Mouse (Mus musculus): ENCODE measurements at regions not wholly inside any gene's neighbourhood (a gene's known extent, or its start where the extent isn't known, plus 50 kb on each side); places are given as distances from the start of the nearest gene placed in this dataset.

GRCm38 (mm10) chr8:126662151-126662550, 68.4 kb upstream of the Irf2bp2 start:
- Histone ChIP-seq H3K27me3 (ENCODE audit: low read depth, poor library complexity, severe bottlenecking) (no peaks in the 10 kb centered on the region), H3K9me3 (replicated peaks) (no peaks in the 10 kb centered on the region), H3K4me3 (no peak overlapping the region), H3K27ac (peak overlapping the region; percentile 73), H3K36me3 (no peaks in the 10 kb centered on the region), H3K4me1 (peaks cover 82% of the 10 kb centered on the region)
- 67% methylated on average over 5 of the region's 5 CpGs for WGBS
- no peak for DNase-seq (ENCODE audit: low spot score)

- Histone ChIP-seq H3K9me3 (replicated peaks) (no peaks in the 10 kb centered on the region), H3K4me1 (peaks cover 82% of the 10 kb centered on the region), H3K27ac (peak overlapping the region; percentile 73), H3K36me3 (no peaks in the 10 kb centered on the region), H3K27me3 (ENCODE audit: low read depth, poor library complexity, severe bottlenecking) (no peaks in the 10 kb centered on the region), H3K4me3 (no peak overlapping the region)
- DNase-seq (ENCODE audit: low spot score), result peak; percentile 40
- WGBS, result 59% methylated on average over 14 of the region's 14 CpGs
These were observed 67.8 kb upstream of the Irf2bp2 start for GRCm38 (mm10) chr8:126661511-126662142.

GRCm38 (mm10) chr8:126660658-126661316, 67.0 kb upstream of the Irf2bp2 start:
- Histone ChIP-seq H3K27me3 (ENCODE audit: low read depth, poor library complexity, severe bottlenecking) (no peaks in the 10 kb centered on the region), H3K36me3 (no peaks in the 10 kb centered on the region), H3K9me3 (replicated peaks) (no peaks in the 10 kb centered on the region), H3K4me3 (peak overlapping the region; percentile 29; the same call in 1 of the 2 replicates), H3K27ac (peak overlapping the region; percentile 73), H3K4me1 (peaks cover 73% of the 10 kb centered on the region)
- no peak for DNase-seq (ENCODE audit: low spot score)
- WGBS, result 39% methylated on average over 12 of the region's 12 CpGs

GRCm38 (mm10) chr8:126659691-126660657, 66.2 kb upstream of the Irf2bp2 start:
- H3K27me3 ChIP-seq (ENCODE audit: low read depth, poor library complexity, severe bottlenecking), result no peaks in the 10 kb centered on the region
- WGBS, result 50% methylated on average over 12 of the region's 12 CpGs
- H3K27ac ChIP-seq, result peak overlapping the region; percentile 73
- H3K4me3 ChIP-seq, result no peak overlapping the region
- no peaks in the 10 kb centered on the region for H3K9me3 ChIP-seq (replicated peaks)
- peak; percentile 40 for DNase-seq (ENCODE audit: low spot score)
- H3K4me1 ChIP-seq, result peaks cover 66% of the 10 kb centered on the region
- no peaks in the 10 kb centered on the region for H3K36me3 ChIP-seq

- no peaks in the 10 kb centered on the region for H3K9me3 ChIP-seq (replicated peaks)
- DNase-seq (ENCODE audit: low spot score), result no peak
- H3K4me1 ChIP-seq, result peaks cover 54% of the 10 kb centered on the region
- no peak overlapping the region for H3K27ac ChIP-seq
- H3K27me3 ChIP-seq (ENCODE audit: low read depth, poor library complexity, severe bottlenecking), result no peaks in the 10 kb centered on the region
- no peaks in the 10 kb centered on the region for H3K36me3 ChIP-seq
- no peak overlapping the region for H3K4me3 ChIP-seq
- WGBS, result 43% methylated on average over 6 of the region's 6 CpGs
These were observed 63.8 kb upstream of the Irf2bp2 start for GRCm38 (mm10) chr8:126657546-126657945.

DNA sequence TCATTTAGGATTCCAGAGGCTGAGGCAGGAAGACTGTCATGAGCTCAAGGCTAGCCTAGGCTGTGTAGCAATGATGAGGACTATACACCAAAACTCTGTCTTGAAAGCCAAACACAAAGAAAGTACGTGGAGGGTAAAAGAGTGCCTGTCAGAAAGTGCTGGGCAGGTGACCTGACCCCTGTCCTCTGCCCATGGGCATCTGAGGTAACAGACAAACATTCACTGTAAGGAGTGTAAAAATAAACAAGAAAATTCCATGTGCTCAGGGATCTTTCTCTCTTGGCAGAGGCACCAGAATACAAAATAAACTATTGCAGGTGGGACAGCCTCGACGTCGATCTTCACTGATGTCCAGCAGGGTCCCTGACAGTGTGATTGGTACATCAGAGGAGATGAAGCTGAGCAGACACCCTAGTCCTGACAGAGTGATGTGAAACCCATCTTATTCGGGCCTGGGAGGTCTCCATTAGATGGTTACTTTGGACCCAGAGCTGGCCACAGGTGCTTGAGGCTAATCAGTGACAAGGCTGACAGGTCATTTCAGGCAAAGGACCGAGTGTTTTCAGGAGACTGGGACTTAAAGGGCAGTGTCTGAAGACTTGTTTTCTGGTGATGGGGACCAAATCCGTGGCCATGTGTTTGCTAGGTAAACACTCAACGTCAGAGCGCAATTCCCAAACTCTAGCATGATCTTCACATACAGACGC, 62.9 kb upstream of the Irf2bp2 start:
- 72% methylated on average over 10 of the region's 10 CpGs for WGBS
- no peak for DNase-seq (ENCODE audit: low spot score)
- H3K36me3 ChIP-seq, result no peaks in the 10 kb centered on the region
- H3K4me3 ChIP-seq, result no peak overlapping the region
- no peaks in the 10 kb centered on the region for H3K27me3 ChIP-seq (ENCODE audit: low read depth, poor library complexity, severe bottlenecking)
- no peak overlapping the region for H3K27ac ChIP-seq
- H3K9me3 ChIP-seq (replicated peaks), result no peaks in the 10 kb centered on the region
- peaks cover 45% of the 10 kb centered on the region for H3K4me1 ChIP-seq

GRCm38 (mm10) chr8:126655565-126655964, 61.8 kb upstream of the Irf2bp2 start:
- DNase-seq (ENCODE audit: low spot score), result no peak
- no peaks in the 10 kb centered on the region for H3K27me3 ChIP-seq (ENCODE audit: low read depth, poor library complexity, severe bottlenecking)
- H3K4me3 ChIP-seq, result no peak overlapping the region
- H3K27ac ChIP-seq, result peak overlapping the region; percentile 23; the same call in 1 of the 2 replicates
- WGBS, result 76% methylated on average over 2 of the region's 2 CpGs
- H3K36me3 ChIP-seq, result no peaks in the 10 kb centered on the region
- H3K4me1 ChIP-seq, result peaks cover 34% of the 10 kb centered on the region
- H3K9me3 ChIP-seq (replicated peaks), result no peaks in the 10 kb centered on the region

GRCm38 (mm10) chr8:126654353-126654752, 60.6 kb upstream of the Irf2bp2 start:
- Histone ChIP-seq H3K27me3 (ENCODE audit: low read depth, poor library complexity, severe bottlenecking) (no peaks in the 10 kb centered on the region), H3K27ac (no peak overlapping the region), H3K9me3 (replicated peaks) (no peaks in the 10 kb centered on the region), H3K36me3 (no peaks in the 10 kb centered on the region), H3K4me1 (peaks cover 22% of the 10 kb centered on the region), H3K4me3 (no peak overlapping the region)
- WGBS, result 88% methylated on average over 7 of the region's 7 CpGs
- DNase-seq (ENCODE audit: low spot score), result no peak

- Histone ChIP-seq H3K4me3 (no peak overlapping the region), H3K4me1 (peaks cover 19% of the 10 kb centered on the region), H3K27me3 (ENCODE audit: low read depth, poor library complexity, severe bottlenecking) (no peaks in the 10 kb centered on the region), H3K9me3 (replicated peaks) (no peaks in the 10 kb centered on the region), H3K27ac (no peak overlapping the region), H3K36me3 (no peaks in the 10 kb centered on the region)
- WGBS, result 90% methylated on average over 5 of the region's 5 CpGs
- no peak for DNase-seq (ENCODE audit: low spot score)
These were observed 58.4 kb upstream of the Irf2bp2 start for GRCm38 (mm10) chr8:126652151-126652550.

- Histone ChIP-seq H3K4me1 (peaks cover 20% of the 10 kb centered on the region), H3K4me3 (no peak overlapping the region), H3K27me3 (ENCODE audit: low read depth, poor library complexity, severe bottlenecking) (no peaks in the 10 kb centered on the region), H3K9me3 (replicated peaks) (no peaks in the 10 kb centered on the region), H3K27ac (no peak overlapping the region), H3K36me3 (no peaks in the 10 kb centered on the region)
- DNase-seq (ENCODE audit: low spot score), result no peak
- WGBS, result 90% methylated on average over 8 of the region's 8 CpGs
These were observed 57.2 kb upstream of the Irf2bp2 start for GRCm38 (mm10) chr8:126650945-126651344.

GRCm38 (mm10) chr8:126649305-126649704, 55.5 kb upstream of the Irf2bp2 start:
- 100% methylated on average over 1 of the region's 1 CpGs for whole genome bisulfite sequencing
- H3K27ac ChIP-seq, result no peak overlapping the region
- no peaks in the 10 kb centered on the region for H3K36me3 ChIP-seq

GRCm38 (mm10) chr8:126647350-126647749, 53.6 kb upstream of the Irf2bp2 start:
- Histone ChIP-seq H3K27ac (no peak overlapping the region), H3K9me3 (replicated peaks) (no peaks in the 10 kb centered on the region), H3K36me3 (no peaks in the 10 kb centered on the region), H3K27me3 (ENCODE audit: low read depth, poor library complexity, severe bottlenecking) (no peaks in the 10 kb centered on the region), H3K4me3 (no peak overlapping the region), H3K4me1 (peaks cover 24% of the 10 kb centered on the region)
- 64% methylated on average over 1 of the region's 1 CpGs for WGBS
- DNase-seq (ENCODE audit: low spot score), result no peak

More at GRCm38 (mm10) chr8:126649305-126649704, 55.5 kb upstream of the Irf2bp2 start:
- Histone ChIP-seq H3K9me3 (replicated peaks) (no peaks in the 10 kb centered on the region), H3K4me3 (no peak overlapping the region), H3K27me3 (ENCODE audit: low read depth, poor library complexity, severe bottlenecking) (no peaks in the 10 kb centered on the region), H3K4me1 (peaks cover 26% of the 10 kb centered on the region)
- DNase-seq (ENCODE audit: low spot score), result no peak
